Mouse (Mus musculus): ENCODE data around the gene Ccdc124. TPM values are rescaled to one million over a fixed set of nuclear protein-coding genes. Genes with fewer than 3 reads are reported as not detected.

Gene Ccdc124
- polyA plus RNA-seq, 1 experiment from 2014 or later: 127 TPM

DNA sequence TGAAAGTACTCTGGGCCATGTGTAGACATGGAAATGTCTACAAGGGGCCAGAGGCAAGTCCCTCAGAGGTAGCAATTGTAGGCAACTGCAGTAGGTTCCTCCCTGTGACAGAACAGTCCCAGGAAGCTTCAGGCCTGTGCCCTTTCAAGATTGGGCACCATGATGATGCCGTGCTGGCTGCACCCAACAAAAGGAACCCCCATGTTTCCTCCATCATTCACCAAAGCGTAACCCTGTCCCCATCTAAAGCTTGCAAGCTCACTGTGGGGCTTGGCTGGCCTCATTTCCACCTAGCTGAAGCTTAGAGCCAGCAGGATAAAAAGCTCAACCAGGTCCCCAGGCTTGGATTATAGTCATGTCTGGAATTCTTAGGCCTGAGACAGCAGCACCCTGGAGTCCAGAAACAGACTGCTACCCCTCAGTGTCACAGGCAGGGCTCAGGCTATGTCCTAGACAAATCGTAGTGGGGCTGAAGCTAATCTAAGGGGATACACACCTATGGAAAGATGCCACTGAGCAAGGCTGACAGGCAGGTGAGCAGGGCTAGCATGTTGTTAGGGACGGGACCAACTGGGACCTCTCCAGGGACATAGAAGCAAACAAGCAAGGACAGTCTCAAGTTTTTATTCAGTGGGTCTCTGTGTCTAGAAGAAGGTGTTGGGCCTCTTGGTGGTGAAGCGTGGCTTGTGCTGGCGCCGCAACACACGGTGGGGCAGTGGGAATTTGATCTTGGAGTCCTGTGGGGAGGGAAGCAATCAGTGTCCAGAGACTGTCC, 21.2 kb upstream of the Ccdc124 start:
- no peak overlapping the region for H3K4me2 ChIP-seq
- no peak for ATAC-seq (ENCODE audit: insufficient number of reproducible peaks, insufficient read depth, low FRiP score, low TSS enrichment, low read depth)
- WGBS: 91% methylated on average over 8 of the region's 8 CpGs
- no peak overlapping the region for H3K27ac ChIP-seq
- H3K9me3 ChIP-seq: no peaks in the 10 kb centered on the region
- peaks cover 39% of the 10 kb centered on the region for H3K4me1 ChIP-seq (replicated peaks)
- no peak overlapping the region for H3K9ac ChIP-seq (replicated peaks)
- H3K36me3 ChIP-seq: peaks cover 32% of the 10 kb centered on the region
- peaks cover 52% of the 10 kb centered on the region for H3K27me3 ChIP-seq
- H3K4me3 ChIP-seq (replicated peaks): no peak overlapping the region

DNA sequence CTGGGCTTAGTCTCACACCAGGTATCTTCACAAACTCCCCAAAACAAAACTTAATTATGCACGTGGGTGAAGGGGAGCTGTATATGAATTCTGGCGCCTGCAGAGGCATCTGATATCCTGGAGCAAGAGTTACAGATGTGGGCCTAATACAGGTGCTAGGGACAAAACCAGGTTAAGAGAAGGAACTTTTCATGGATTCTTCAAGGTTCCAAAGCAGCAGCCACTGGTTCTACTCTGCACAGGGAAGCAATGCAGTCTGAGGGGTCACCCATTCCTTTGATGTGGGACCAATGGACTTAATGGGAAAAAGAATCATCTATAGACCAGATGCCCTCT, 20.6 kb upstream of the Ccdc124 start:
- peaks cover 39% of the 10 kb centered on the region for H3K4me1 ChIP-seq (replicated peaks)
- no peak overlapping the region for H3K9ac ChIP-seq (replicated peaks)
- WGBS: 73% methylated on average over 2 of the region's 2 CpGs
- no peak overlapping the region for H3K4me2 ChIP-seq
- H3K4me3 ChIP-seq (replicated peaks): no peak overlapping the region
- no peaks in the 10 kb centered on the region for H3K9me3 ChIP-seq
- ATAC-seq (ENCODE audit: insufficient number of reproducible peaks, insufficient read depth, low FRiP score, low TSS enrichment, low read depth): no peak
- H3K27ac ChIP-seq: no peak overlapping the region
- H3K36me3 ChIP-seq: peaks cover 32% of the 10 kb centered on the region
- peaks cover 55% of the 10 kb centered on the region for H3K27me3 ChIP-seq

DNA sequence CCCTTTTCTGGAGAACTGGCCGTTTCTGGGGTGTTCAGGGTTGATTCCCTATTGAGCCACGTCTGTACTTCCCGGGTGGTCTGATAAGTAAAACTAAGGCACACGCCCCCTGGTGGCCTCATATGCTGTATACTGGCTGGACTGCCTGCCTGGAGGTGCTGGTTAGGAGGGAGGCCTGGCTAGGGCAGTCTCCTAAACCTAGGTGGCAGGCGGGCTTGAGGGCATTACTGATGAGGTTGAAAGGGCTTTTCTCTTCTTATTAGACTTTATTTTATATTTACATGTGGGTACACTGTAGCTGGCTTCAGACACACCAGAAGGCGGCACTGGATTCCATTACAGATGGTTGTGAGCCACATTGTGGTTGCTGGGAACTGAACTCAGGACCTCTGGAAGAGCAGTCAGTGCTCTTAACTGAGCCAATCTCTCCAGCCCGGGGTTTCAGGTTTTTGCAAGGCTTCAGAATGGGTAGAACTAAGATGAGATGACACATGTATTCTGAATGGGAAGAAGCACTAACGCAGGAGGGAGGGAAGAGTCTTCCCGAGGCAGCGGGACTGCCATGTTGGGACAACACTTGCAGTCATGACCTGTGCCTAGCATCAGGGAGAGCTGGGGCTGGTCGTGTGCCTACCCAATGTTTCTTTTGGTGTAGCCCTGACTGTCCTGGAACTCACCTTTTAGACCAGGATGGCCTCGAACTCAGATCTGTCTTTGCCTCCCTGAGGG, 20.1 kb upstream of the Ccdc124 start:
- 31% methylated on average over 12 of the region's 12 CpGs for WGBS
- H3K9ac ChIP-seq (replicated peaks): no peak overlapping the region
- H3K4me2 ChIP-seq: no peak overlapping the region
- no peak overlapping the region for H3K27ac ChIP-seq
- peaks cover 60% of the 10 kb centered on the region for H3K27me3 ChIP-seq
- no peak for ATAC-seq (ENCODE audit: insufficient number of reproducible peaks, insufficient read depth, low FRiP score, low TSS enrichment, low read depth)
- no peak overlapping the region for H3K4me3 ChIP-seq (replicated peaks)
- H3K9me3 ChIP-seq: no peaks in the 10 kb centered on the region
- H3K36me3 ChIP-seq: peaks cover 32% of the 10 kb centered on the region
- H3K4me1 ChIP-seq (replicated peaks): peaks cover 38% of the 10 kb centered on the region

DNA sequence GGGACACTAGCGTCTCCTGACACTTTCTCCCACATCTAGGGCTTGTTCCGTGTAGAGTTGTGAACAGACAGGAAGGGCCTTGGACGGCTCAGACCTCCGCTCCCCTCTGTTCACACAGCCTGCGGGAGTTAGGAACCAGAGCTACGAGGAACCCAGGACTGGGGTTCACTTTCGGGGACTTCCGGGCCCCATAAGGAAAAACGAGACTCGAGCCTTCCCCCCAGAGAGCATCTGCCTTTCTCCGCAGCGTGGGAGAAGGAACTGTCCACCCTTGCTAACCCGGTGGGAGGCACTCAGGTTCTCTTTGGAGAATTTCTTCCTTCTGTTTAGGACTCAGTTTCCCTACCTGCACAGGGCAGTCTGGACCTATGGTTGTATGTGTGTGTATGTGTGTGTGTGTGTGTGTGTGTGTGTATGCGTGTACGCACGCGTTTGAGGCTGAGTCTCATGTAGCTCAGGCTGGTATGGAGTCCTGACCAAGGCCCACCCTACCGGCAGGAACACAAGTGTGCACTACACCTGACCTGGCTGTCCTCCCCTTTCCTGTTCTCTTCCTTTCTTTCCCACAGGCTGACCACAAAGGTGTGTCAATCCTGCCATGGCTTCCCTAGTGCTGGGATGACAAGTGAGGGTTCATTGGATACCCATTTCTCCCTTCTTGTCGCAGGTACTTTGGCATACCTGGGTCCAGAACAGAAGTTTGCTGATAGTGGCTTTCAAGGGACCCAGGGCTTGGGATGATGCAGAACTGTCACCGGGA, 19.3 kb upstream of the Ccdc124 start:
- Histone ChIP-seq H3K9me3 (no peaks in the 10 kb centered on the region), H3K27ac (no peak overlapping the region), H3K36me3 (peaks cover 32% of the 10 kb centered on the region), H3K4me1 (replicated peaks) (peaks cover 31% of the 10 kb centered on the region), H3K4me2 (peak overlapping the region; percentile 58), H3K4me3 (replicated peaks) (peak overlapping the region; percentile 38), H3K27me3 (peaks cover 68% of the 10 kb centered on the region), H3K9ac (replicated peaks) (peak overlapping the region; percentile 47; the same call in 1 of the 2 replicates)
- WGBS: 24% methylated on average over 20 of the region's 20 CpGs
- ATAC-seq (ENCODE audit: insufficient number of reproducible peaks, insufficient read depth, low FRiP score, low TSS enrichment, low read depth): no peak

DNA sequence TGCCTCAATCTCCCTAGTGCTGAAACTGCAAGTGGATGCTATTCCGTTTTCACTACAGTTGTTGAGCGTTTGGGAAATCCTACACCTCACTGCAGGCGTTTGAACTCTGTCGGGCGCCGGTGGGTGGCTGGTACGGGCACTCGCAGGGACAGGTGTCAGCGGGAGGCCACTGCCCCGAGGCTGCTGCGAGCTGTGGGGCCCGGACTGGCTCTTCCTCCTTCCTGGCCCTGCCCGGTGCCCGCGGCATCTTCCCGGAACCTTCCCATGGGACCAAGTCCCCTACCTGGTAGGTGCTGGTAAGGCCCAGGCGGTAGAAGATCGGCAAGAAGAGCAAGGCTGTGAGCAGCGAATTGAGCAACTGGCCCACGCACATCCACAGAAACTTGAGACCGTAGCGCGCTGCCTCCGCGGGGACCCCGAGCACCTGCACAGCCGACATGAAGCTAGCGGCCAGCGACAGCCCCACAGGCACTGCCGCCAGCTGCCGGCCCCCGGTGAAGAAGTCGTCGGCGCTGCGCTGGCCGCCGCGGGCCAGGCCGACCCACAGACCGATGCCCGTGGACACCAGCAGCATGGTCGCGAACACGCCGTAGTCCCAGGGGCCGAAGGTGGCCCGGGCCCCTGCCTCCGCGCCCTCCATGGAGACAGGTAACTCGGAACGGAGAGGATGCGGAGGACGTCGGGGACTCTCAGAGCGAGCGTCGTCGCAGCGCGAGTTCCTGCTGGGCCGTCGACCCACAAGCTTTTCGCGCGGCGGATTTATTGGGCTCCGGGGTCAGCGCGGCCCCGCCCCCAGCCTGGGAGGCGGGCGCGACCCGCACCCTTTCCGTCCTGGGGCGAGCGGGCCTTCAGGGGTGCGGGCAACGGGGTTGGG, 18.5 kb upstream of the Ccdc124 start, which contains the start of gene Slc5a5:
Gene Slc5a5 (minus strand): TSS at position 736 of the 874 bp plus-strand sequence.
- Histone ChIP-seq H3K27me3 (peaks cover 69% of the 10 kb centered on the region), H3K27ac (no peak within 1 kb of the TSS), H3K4me2 (peak within 1 kb of the TSS; percentile 58), H3K9ac (replicated peaks) (peak within 1 kb of the TSS; percentile 47), H3K36me3 (peaks cover 32% of the 10 kb centered on the region), H3K4me1 (replicated peaks) (peaks cover 34% of the 10 kb centered on the region), H3K9me3 (no peaks in the 10 kb centered on the region), H3K4me3 (replicated peaks) (peak within 1 kb of the TSS; percentile 38)
- 2% methylated on average over 80 of the region's 80 CpGs for WGBS
- ATAC-seq (ENCODE audit: insufficient number of reproducible peaks, insufficient read depth, low FRiP score, low TSS enrichment, low read depth): no peak

DNA sequence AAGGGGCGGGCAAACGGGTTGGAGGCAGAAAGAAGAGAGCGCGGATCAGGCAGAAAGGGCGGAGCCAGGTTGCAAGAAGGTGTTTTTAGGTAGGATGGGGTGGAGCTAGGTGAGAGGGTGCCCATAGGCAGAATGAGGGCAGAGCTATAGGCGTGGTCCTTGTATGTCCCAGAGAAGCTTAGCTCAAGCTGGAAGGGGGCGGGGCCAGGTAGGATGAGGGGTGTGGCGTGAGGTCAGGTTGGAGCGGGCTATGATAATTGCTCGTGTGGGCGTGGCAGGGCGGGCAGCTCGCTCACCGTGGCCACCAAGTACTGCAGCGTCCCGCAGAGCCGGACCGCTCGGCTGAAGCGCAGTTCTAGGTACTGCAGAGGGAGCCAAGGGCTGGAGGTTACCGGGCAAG, 17.6 kb upstream of the Ccdc124 start:
- 5% methylated on average over 21 of the region's 21 CpGs for WGBS
- Histone ChIP-seq H3K9ac (replicated peaks) (no peak overlapping the region), H3K27me3 (peaks cover 71% of the 10 kb centered on the region), H3K4me1 (replicated peaks) (peaks cover 33% of the 10 kb centered on the region), H3K4me3 (replicated peaks) (0 out of 2 replicates have a peak overlapping the region, but pooled peaks have one; percentile 38), H3K4me2 (no peak overlapping the region), H3K27ac (no peak overlapping the region), H3K36me3 (peaks cover 32% of the 10 kb centered on the region), H3K9me3 (no peaks in the 10 kb centered on the region)
- no peak for ATAC-seq (ENCODE audit: insufficient number of reproducible peaks, insufficient read depth, low FRiP score, low TSS enrichment, low read depth)

DNA sequence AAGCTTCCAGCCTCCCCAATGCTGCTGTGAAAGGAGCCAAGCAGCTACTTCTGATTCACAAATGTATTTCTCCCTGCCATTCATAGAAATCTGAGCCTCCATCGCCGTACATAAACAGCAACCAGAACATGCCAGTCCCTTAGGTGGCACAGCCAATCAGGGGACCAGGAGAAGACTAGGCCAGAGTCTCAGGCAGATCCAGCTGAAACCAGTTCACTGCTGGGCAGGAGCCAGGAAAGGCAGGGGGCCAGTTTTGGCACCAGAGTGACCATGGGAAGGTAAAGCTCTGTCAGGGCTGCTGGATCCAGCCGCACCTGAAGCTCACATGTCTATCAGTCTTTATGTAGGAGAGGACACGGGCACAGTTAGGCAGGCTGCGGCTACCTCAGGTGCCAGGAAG, 16.9 kb upstream of the Ccdc124 start:
- peaks cover 26% of the 10 kb centered on the region for H3K4me1 ChIP-seq (replicated peaks)
- no peaks in the 10 kb centered on the region for H3K9me3 ChIP-seq
- H3K36me3 ChIP-seq: peaks cover 26% of the 10 kb centered on the region
- no peak for ATAC-seq (ENCODE audit: insufficient number of reproducible peaks, insufficient read depth, low FRiP score, low TSS enrichment, low read depth)
- H3K4me3 ChIP-seq (replicated peaks): no peak overlapping the region
- no peak overlapping the region for H3K27ac ChIP-seq
- peaks cover 77% of the 10 kb centered on the region for H3K27me3 ChIP-seq
- H3K4me2 ChIP-seq: no peak overlapping the region
- WGBS: 89% methylated on average over 5 of the region's 5 CpGs
- H3K9ac ChIP-seq (replicated peaks): no peak overlapping the region

DNA sequence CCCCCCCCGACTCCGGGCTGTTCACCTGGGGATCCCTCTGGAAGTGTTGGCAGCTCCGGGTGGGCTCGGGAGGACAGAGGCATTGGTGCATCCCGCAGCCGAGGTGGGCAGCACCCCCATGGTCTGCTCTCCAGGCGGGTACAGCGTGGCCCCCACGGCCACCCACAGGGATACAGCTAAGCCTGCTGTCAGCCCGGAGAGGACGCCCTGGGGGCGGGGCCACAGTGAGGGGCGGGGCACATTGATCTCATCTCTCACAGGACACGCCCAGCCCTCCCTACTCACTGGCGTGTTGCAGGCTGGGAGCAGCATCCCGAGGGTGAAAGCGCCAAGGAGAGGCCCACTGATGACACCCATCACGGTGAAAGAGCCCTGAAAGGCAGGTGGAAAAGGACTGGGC, 13.9 kb upstream of the Ccdc124 start:
- Histone ChIP-seq H3K4me3 (replicated peaks) (no peak overlapping the region), H3K27ac (no peak overlapping the region), H3K27me3 (peaks cover 59% of the 10 kb centered on the region), H3K9ac (replicated peaks) (no peak overlapping the region), H3K4me2 (0 out of 2 replicates have a peak overlapping the region, but pooled peaks have one; percentile 13), H3K4me1 (replicated peaks) (peaks cover 18% of the 10 kb centered on the region), H3K36me3 (no peaks in the 10 kb centered on the region), H3K9me3 (no peaks in the 10 kb centered on the region)
- ATAC-seq (ENCODE audit: insufficient number of reproducible peaks, insufficient read depth, low FRiP score, low TSS enrichment, low read depth): no peak
- 2% methylated on average over 16 of the region's 18 CpGs for WGBS

DNA sequence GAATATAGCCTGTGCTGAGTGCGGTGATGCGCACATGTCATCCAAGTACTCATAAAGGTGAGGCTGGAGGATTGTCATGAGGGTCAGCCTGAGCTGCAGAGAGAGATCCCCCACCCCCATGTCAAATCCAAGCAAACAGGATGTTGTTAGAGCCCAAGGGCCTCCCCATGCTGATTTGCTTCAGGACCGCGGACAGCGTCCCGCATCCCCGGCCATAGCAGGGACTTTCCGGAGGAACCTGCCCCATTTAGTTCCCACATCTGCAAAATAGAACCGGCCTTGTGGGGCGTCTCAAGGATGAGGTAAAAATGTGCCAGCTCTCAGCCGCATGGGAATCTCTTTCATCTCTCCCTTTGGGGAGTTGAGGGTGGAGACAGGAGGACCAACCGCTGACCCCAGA, 11.9 kb upstream of the Ccdc124 start:
- WGBS: 14% methylated on average over 12 of the region's 12 CpGs
- Histone ChIP-seq H3K4me1 (replicated peaks) (peaks cover 6% of the 10 kb centered on the region), H3K27ac (no peak overlapping the region), H3K4me2 (no peak overlapping the region), H3K9ac (replicated peaks) (no peak overlapping the region), H3K4me3 (replicated peaks) (no peak overlapping the region), H3K36me3 (no peaks in the 10 kb centered on the region), H3K9me3 (no peaks in the 10 kb centered on the region), H3K27me3 (peaks cover 38% of the 10 kb centered on the region)
- ATAC-seq (ENCODE audit: insufficient number of reproducible peaks, insufficient read depth, low FRiP score, low TSS enrichment, low read depth): no peak

DNA sequence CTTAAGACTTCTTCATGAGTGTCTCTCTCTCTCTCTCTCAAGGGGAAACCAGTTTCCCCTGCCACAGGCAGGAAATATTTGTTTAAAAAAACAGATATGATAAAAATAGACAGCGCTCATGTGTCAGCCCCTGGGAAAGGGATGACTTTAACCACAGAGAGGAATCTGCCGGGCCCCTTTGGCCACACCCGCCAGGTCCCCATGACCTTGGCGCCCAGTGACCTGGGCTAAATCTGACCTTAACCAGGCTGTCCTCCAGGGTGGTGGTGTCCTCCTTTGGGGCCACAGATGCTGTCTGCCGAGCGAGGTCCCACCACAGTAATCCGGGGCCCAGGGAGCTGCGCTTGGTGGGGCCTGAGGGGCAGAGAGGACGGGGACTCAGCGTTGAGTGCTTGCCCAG, 10.9 kb upstream of the Ccdc124 start:
- WGBS: 89% methylated on average over 10 of the region's 10 CpGs

More for the DNA sequence above, 10.9 kb upstream of the Ccdc124 start:
- H3K36me3 ChIP-seq: no peaks in the 10 kb centered on the region
- no peaks in the 10 kb centered on the region for H3K9me3 ChIP-seq
- peaks cover 31% of the 10 kb centered on the region for H3K27me3 ChIP-seq
- H3K9ac ChIP-seq (replicated peaks): no peak overlapping the region
- H3K27ac ChIP-seq: no peak overlapping the region
- peaks cover 16% of the 10 kb centered on the region for H3K4me1 ChIP-seq (replicated peaks)
- H3K4me3 ChIP-seq (replicated peaks): no peak overlapping the region
- ATAC-seq (ENCODE audit: insufficient number of reproducible peaks, insufficient read depth, low FRiP score, low TSS enrichment, low read depth): no peak
- H3K4me2 ChIP-seq: no peak overlapping the region
